Mouse (Mus musculus) urinary bladder, adult 18-20 months (tissue): ENCODE measurements around the gene Akr1c14.
A peak's percentile ranks its signal among the peaks of the same experiment; 100 is the strongest.
"Not testable (repeated sequence)": the region's sequence is repeated elsewhere in the genome, so short reads cannot be mapped to it uniquely, and the experiment has no call there.

ENCODE experiments used
- DNase-seq, 2 experiments: peaks; one replicate each; pipeline ENCODE4 v3.0.0; 2022; ENCODE audit warnings: low spot score in 2 of 2, mixed read lengths in 2 of 2

Gene Akr1c14

GRCm38 (mm10) chr13:4123146-4123545, 74.3 kb downstream of the Akr1c14 start:
- DNase-seq = no peak

GRCm38 (mm10) chr13:4124471-4124870, 75.7 kb downstream of the Akr1c14 start:
- DNase-seq = not testable (repeated sequence)

DNA sequence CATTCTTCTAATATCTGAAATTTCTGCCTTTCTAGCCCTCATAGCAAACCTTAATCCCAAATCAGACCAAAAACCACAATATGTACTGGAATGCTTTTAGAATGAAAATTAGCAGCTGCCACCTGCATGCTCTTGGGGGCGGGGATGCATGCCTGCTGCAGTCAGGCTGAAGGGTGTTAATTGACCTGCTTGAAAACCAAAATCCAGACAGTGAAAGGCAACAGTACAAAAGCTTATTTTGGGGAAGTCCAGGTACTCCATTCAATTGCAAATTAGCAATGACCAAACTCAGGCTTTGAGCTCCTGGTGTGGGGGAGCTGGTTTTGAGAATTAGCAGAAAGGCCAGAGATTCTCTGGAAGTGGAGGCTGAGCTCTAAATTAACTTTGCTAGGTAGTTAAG, 77.0 kb downstream of the Akr1c14 start:
- not testable (repeated sequence) for DNase-seq

DNA sequence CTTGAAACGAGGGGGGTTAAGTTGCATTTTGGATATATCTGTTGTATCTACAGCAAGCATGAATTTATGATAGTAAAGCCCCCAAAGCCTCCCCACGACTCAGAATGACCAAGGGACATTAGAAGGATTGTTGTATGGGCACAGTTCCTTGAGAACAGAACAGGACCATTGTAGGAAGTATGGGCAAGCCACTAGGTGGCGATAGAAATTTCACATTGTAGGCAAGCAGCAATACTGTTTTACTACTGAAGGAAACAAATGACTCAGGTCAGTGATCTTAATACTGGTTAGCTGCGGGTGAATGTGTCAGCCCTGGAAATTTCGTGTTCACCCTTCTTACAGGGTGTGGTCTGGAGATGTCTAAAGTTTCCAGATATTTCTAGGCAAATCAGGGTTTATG, 80.3 kb downstream of the Akr1c14 start:
- no peak for DNase-seq

GRCm38 (mm10) chr13:4131317-4131716, 82.5 kb downstream of the Akr1c14 start:
- DNase-seq = no peak

DNA sequence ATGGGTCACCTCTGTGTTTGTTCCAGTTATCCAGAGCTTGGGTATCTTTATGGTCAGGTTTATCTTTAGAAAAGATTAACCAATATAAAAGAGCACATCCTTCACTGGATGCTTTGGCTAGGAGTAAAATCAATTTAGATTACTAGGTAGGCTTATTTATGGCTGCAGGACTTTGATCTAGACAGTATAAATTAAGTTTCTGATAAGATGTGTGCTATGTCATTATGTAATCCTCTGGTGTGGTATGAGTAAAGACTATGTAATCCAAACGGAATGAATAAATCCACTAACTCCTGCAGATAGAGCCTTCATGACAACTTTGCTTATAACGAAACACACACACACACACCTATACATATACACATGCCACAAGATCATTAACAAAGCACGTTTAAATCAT, 82.9 kb downstream of the Akr1c14 start:
- no peak for DNase-seq

GRCm38 (mm10) chr13:4133070-4133469, 84.3 kb downstream of the Akr1c14 start:
- DNase-seq = peak in 1 of 2 experiments; percentile 26
